In the genomic region with DNA sequence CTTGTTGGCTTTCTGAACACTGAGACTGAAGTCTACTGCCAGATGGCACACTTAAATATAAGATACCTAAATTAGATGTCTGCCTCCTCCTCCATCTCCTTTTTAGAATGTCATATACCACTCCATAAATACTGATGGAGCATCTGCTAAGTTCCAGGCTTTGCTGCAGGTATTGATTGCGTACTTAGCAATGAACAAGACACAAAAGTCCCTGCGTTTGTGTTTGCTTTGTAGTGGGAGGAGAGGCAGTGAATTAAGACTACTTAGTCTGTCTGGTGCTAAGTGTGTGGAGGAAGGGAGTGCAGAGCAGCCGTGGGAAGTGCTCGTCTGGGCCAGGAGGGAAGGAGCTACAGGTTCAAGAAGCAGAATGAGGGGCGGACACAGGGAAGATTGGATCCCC, we compare ENCODE assay signal across 16 mouse cellular contexts.
"Had no signal": no experiment of that assay in that cellular context is flagged by ENCODE, and none has a peak within 500 bp of the region (broad histone marks: within the 10 kb centered on the region; RNA-seq: fewer than 3 reads in every experiment).

No protein-coding gene starts in this region.

- H3K9me3 ChIP-seq: limb, embryonic 15.5 days; liver, embryonic 12.5 days; megakaryocyte, embryonic 14.5 days; midbrain, embryonic 13.5 days; stomach, embryonic 15.5 days had no signal

- H3K9ac ChIP-seq: limb, embryonic 15.5 days; liver, embryonic 12.5 days; lung, embryonic 14.5 days; midbrain, embryonic 13.5 days; stomach, embryonic 15.5 days had no signal

- H3K27me3 ChIP-seq: limb, embryonic 15.5 days; liver, embryonic 12.5 days; megakaryocyte, embryonic 14.5 days; midbrain, embryonic 13.5 days; stomach, embryonic 15.5 days had no signal

- H3K27ac ChIP-seq: hindbrain, postnatal 0 days; layer of hippocampus, adult 2 months; limb, embryonic 15.5 days; liver, embryonic 12.5 days; midbrain, embryonic 13.5 days; stomach, embryonic 15.5 days had no signal

- DNase-seq: kidney, adult 11 months; kidney, adult 9 months; kidney, postnatal 10 days; kidney, postnatal 4 days; lung, embryonic 14.5 days; lung, postnatal 10 days; lung, postnatal 4 days; spleen, adult 18-20 months; thymus, postnatal 4 days had no signal

- H3K4me2 ChIP-seq: limb, embryonic 15.5 days; liver, embryonic 12.5 days; lung, embryonic 14.5 days; midbrain, embryonic 13.5 days; stomach, embryonic 15.5 days had no signal

- H3K4me1 ChIP-seq: liver, embryonic 12.5 days; stomach, embryonic 15.5 days had no signal

- H3K4me3 ChIP-seq: layer of hippocampus, adult 2 months; limb, embryonic 15.5 days; liver, embryonic 12.5 days; megakaryocyte, embryonic 14.5 days; midbrain, embryonic 13.5 days; stomach, embryonic 15.5 days had no signal

- ATAC-seq: hindbrain, postnatal 0 days; liver, embryonic 12.5 days; midbrain, embryonic 13.5 days had no signal
